Mouse (Mus musculus) hindbrain, postnatal 0 days (tissue): Measurements from ENCODE around the gene P2rx5. TPM values are rescaled to one million over a fixed set of nuclear protein-coding genes. Genes with fewer than 3 reads are reported as not detected.

Experiments used
- ATAC-seq: fragments of 200-750 bp; cut with Nextera tagmentation; 2 replicates; pipeline ENCODE4 v1.8.0; 2017; ENCODE audit warnings: mild to moderate bottlenecking, moderate TSS enrichment, moderate library complexity
- DNase-seq: peaks from one replicate; pipeline ENCODE4 v3.0.0-alpha.2; 2015; ENCODE audit warnings: low spot score
- H3K27ac ChIP-seq: fragments of 300-500 bp; sonication (generic); 2 replicates; pipeline ENCODE4 v1.5.1; 2014; ENCODE audit warnings: mild to moderate bottlenecking
- H3K27me3 ChIP-seq: fragments of 300-500 bp; sonication (generic); 2 replicates; pipeline ENCODE4 v1.6.1; 2014; ENCODE audit warnings: low read length, mixed read lengths; ENCODE audit not compliant: insufficient read depth
- H3K36me3 ChIP-seq: fragments of 300-500 bp; sonication (generic); 2 replicates; pipeline ENCODE4 v1.6.1; 2014; ENCODE audit warnings: low read length, mixed read lengths; ENCODE audit not compliant: insufficient read depth
- H3K4me1 ChIP-seq: fragments of 300-500 bp; sonication (generic); 2 replicates; pipeline ENCODE4 v1.6.1; 2014; ENCODE audit warnings: antibody characterized with exemption, low read length, mixed read lengths; ENCODE audit not compliant: insufficient read depth
- H3K4me2 ChIP-seq: fragments of 300-500 bp; sonication (generic); 2 replicates; pipeline ENCODE4 v1.6.1; 2014; ENCODE audit warnings: low read depth, mild to moderate bottlenecking, low read length, moderate library complexity, mixed read lengths
- H3K4me3 ChIP-seq: fragments of 300-500 bp; sonication (generic); 2 replicates; pipeline ENCODE4 v1.5.1; 2014; ENCODE audit warnings: low read length
- H3K9ac ChIP-seq: fragments of 300-500 bp; sonication (generic); replicated peaks from 2 replicates; pipeline ENCODE4 v1.6.1; 2014; ENCODE audit warnings: mild to moderate bottlenecking, low read length, moderate library complexity, mixed read lengths
- H3K9me3 ChIP-seq: fragments of 300-500 bp; sonication (generic); 2 replicates; pipeline ENCODE4 v1.6.1; 2016; ENCODE audit warnings: low read length, mixed read lengths
- CTCF ChIP-seq: IDR thresholded peaks from 2 replicates; pipeline ENCODE4 v1.5.1; 2016; ENCODE audit warnings: antibody characterized with exemption, control low read depth, low read depth
- WGBS: fragments of 180-500 bp; shearing (Covaris S2); extraction: QIAGEN DNeasy Blood & Tissue Kit; methylation state at CpG from one replicate; pipeline ENCODE4 v1.1.7; 2014; 5-methylcytosine and 5-hydroxymethylcytosine counted together
- polyA plus RNA-seq: library from polyadenylated mRNA; unstranded; fragments of >200 nt; fragmentation: Nextera tagmentation; extraction: Ambion mirVana; gene quantifications from 2 replicates; pipeline ENCODE4 v1.2.1, GENCODE M21; 2015
- total RNA-seq: library from RNA; depleted of rRNA; stranded (reverse); fragments of >200 nt; gene quantifications from 2 replicates; pipeline ENCODE4 v1.2.3, GENCODE M21; 2014

The P2rx5 gene
- total and polyA plus RNA-seq, 2 experiments from 2014 or later, result 0.48 to 1.2 TPM

DNA sequence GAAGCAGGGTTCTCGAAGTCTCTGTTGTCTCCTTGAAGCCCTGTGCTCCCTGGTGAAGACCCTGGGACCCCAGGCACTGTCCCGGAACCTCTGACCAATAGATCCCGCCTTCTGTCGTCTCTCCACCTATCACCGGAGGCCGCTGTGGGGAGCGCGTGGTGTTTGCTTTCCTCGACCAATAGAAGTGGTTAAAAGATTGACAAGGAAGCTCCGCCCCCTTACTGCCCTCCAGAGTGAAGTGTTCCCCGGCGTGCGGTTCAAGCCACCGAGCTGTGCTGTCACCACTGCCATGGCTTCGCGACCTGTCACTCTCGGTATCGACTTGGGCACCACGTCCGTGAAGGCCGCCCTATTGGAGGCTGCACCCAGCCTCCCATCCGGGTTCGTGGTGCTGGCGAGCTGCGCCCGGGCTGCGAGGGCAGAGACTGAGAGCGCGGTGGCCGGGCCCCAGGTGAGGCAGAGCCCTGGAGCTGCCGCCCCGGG, 39.0 kb downstream of the P2rx5 start, which contains the start of gene Shpk:
TSS of gene Shpk (plus strand) at position 231 of the 483 bp plus-strand sequence.
- peaks cover 11% of the 10 kb centered on the region; the same call in 1 of the 2 replicates for H3K36me3 ChIP-seq
- peak; percentile 97 for DNase-seq
- H3K27ac ChIP-seq, result peak within 1 kb of the TSS; percentile 74
- no peaks in the 10 kb centered on the region for H3K9me3 ChIP-seq
- peak within 1 kb of the TSS; percentile 63 for H3K4me3 ChIP-seq
- peak within 1 kb of the TSS; percentile 82 for H3K9ac ChIP-seq
- WGBS, result under 1% methylated on average over 32 of the region's 32 CpGs
- ATAC-seq, result peak; percentile 99
- H3K4me2 ChIP-seq, result peak within 1 kb of the TSS; percentile 96
- no peaks in the 10 kb centered on the region for H3K27me3 ChIP-seq
- peaks cover 9% of the 10 kb centered on the region; the same call in 1 of the 2 replicates for H3K4me1 ChIP-seq
- TF ChIP-seq CTCF, result 0 out of 2 replicates have a peak, but pooled peaks have one; percentile 4

DNA sequence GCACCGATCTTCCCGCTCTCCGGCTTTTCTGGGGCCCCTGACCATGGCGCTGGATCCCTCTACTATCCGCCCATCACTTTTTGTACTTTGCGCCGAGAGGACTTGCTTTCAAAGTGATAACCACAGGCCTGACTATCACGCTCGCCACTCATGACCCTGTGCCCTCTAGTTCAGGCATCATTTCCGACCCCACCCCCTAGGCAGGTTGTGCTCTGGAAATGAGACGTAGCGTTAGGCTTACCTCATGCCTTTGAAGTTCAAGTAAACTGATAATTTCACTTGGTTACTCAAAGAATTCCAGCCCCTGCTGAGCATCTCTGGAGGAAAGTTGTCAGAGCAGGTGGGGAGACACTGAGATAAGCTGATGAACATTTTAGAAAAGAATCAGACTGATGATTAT, 39.7 kb downstream of the P2rx5 start:
- H3K27ac ChIP-seq, result peak overlapping the region; percentile 74
- 2% methylated on average over 12 of the region's 12 CpGs for WGBS
- ATAC-seq, result no peak

DNA sequence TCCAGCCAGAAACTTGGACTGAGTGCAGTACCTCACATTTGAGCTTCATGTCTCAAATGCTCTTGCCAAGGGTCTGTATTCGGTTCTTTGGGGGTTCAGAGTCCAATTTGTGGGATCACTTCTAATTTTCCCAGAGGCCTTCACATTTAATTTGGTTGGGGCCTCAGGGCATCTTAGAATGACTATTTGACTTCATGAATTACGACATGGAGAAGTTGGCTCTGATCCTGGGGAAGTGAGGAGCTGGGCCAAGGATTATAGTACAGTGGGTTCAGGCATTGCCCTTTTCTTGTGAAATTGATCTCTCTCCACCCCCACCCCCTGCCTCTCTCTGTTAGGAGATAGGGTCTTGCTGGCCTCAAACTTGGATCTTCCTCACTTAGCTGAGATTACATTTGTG, 40.8 kb downstream of the P2rx5 start:
- DNase-seq, result no peak
- Histone ChIP-seq H3K4me2 (no peak overlapping the region), H3K9ac (no peak overlapping the region), H3K36me3 (0 out of 2 replicates have a peak, but pooled peaks cover 2% of the 10 kb centered on the region), H3K4me1 (peaks cover 9% of the 10 kb centered on the region; the same call in 1 of the 2 replicates), H3K4me3 (no peak overlapping the region), H3K9me3 (no peaks in the 10 kb centered on the region), H3K27ac (no peak overlapping the region), H3K27me3 (no peaks in the 10 kb centered on the region)
- no peak for TF ChIP-seq CTCF
- ATAC-seq, result no peak
- 58% methylated on average over 2 of the region's 2 CpGs for WGBS

More for the DNA sequence above, 39.7 kb downstream of the P2rx5 start:
- Histone ChIP-seq H3K27me3 (no peaks in the 10 kb centered on the region), H3K9ac (peak overlapping the region; percentile 82), H3K4me2 (peak overlapping the region; percentile 96), H3K4me1 (peaks cover 9% of the 10 kb centered on the region; the same call in 1 of the 2 replicates), H3K4me3 (peak overlapping the region; percentile 63), H3K36me3 (peaks cover 11% of the 10 kb centered on the region; the same call in 1 of the 2 replicates), H3K9me3 (no peaks in the 10 kb centered on the region)
- TF ChIP-seq CTCF, result no peak
- DNase-seq, result no peak

DNA sequence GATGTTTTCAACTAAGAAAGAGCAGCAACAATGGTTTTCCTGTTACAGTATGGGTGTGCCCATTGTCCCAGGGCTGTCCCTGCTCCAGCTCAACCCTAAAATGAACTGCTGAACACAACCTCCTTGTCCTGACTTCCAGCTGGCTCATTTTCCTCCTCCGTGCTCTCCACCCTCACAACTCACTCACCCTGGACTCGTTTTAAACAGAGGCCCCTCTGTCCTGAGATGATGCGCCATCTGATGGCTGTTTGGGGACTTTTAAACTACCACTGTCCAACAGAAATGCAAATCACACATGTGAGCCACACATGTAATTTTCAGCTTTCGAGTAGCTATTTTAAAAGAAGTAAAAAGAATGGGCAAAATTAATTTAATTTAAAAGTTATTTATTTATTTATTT, 41.4 kb downstream of the P2rx5 start:
- no peaks in the 10 kb centered on the region for H3K9me3 ChIP-seq
- whole genome bisulfite sequencing, result 30% methylated on average over 4 of the region's 4 CpGs
- H3K4me3 ChIP-seq, result no peak overlapping the region
- H3K27me3 ChIP-seq, result no peaks in the 10 kb centered on the region
- peaks cover 9% of the 10 kb centered on the region; the same call in 1 of the 2 replicates for H3K4me1 ChIP-seq
- DNase-seq, result peak; percentile 32
- TF ChIP-seq CTCF, result peak; percentile 40
- 0 out of 2 replicates have a peak overlapping the region, but pooled peaks have one; percentile 26 for H3K27ac ChIP-seq
- no peaks in the 10 kb centered on the region for H3K36me3 ChIP-seq
- no peak for ATAC-seq
- H3K4me2 ChIP-seq, result no peak overlapping the region
- no peak overlapping the region for H3K9ac ChIP-seq

DNA sequence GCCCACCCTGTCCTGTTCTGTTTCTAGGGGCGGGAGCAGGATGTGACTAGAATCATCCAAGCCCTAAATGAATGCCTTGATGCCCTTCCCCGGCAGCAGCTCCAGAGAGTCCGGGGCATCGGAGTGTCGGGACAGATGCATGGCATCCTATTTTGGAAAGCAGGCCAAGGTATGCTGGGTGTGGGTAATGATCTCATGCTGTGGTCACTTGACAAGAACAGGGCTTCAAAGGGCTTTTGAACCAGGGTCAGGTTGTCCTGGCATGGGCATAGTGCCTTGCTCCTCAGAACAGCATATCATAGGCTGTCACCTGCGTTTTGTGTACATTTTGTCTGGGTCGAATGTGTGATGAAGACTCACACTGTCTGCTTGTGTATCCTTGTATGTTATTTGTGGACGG, 43.7 kb downstream of the P2rx5 start:
- Histone ChIP-seq H3K9me3 (no peaks in the 10 kb centered on the region), H3K27me3 (no peaks in the 10 kb centered on the region), H3K27ac (no peak overlapping the region), H3K36me3 (no peaks in the 10 kb centered on the region), H3K4me3 (no peak overlapping the region), H3K4me1 (peaks cover 5% of the 10 kb centered on the region; the same call in 1 of the 2 replicates), H3K4me2 (no peak overlapping the region), H3K9ac (no peak overlapping the region)
- WGBS, result 79% methylated on average over 8 of the region's 8 CpGs
- ATAC-seq, result no peak
- DNase-seq, result no peak
- no peak for TF ChIP-seq CTCF

DNA sequence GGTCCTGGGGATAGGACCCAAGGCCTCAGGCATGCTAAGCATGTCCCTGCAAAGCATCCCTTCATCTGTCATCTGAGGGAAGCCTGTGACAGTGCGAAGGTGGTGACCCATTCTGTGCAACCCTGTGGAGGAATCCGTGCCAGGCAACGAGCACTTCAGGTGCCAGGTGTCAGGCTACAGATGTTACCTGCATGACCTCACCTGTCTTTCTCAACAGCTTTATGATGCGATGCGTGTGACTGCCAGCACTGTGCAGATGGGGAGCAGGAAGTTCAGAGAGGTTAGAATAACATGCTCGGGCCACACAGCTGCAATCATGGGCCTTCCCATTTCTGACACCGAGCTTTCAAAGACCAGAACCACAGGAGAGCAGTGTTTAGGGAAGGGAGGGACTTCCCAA, 45.0 kb downstream of the P2rx5 start:
- ATAC-seq, result no peak
- no peaks in the 10 kb centered on the region for H3K4me1 ChIP-seq
- WGBS, result 80% methylated on average over 7 of the region's 7 CpGs
- H3K4me3 ChIP-seq, result no peak overlapping the region
- DNase-seq, result no peak
- no peaks in the 10 kb centered on the region for H3K9me3 ChIP-seq
- TF ChIP-seq CTCF, result no peak
- H3K36me3 ChIP-seq, result no peaks in the 10 kb centered on the region
- H3K27me3 ChIP-seq, result no peaks in the 10 kb centered on the region
- no peak overlapping the region for H3K4me2 ChIP-seq
- no peak overlapping the region for H3K27ac ChIP-seq
- no peak overlapping the region for H3K9ac ChIP-seq

DNA sequence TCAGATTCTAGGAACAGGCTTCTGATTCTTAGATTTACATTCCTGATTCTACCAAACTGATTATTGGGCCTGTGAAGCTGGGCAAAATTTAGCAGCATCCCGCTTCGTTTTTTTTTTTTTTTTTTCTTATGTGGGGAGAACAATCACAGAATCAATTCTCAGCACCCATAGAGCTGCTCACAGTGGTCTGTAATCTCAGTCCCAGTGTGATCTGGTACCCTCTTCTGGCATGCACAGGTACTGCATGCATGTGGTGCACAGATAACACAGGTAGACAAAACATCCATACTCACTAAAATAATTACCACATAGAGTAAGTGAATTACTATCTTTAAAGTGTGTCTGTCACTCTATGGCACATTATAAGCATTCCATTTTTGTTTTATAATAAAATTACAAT, 47.4 kb downstream of the P2rx5 start:
- Histone ChIP-seq H3K9ac (no peak overlapping the region), H3K27me3 (no peaks in the 10 kb centered on the region), H3K9me3 (no peaks in the 10 kb centered on the region), H3K27ac (no peak overlapping the region), H3K4me1 (no peaks in the 10 kb centered on the region), H3K4me3 (no peak overlapping the region), H3K4me2 (no peak overlapping the region), H3K36me3 (no peaks in the 10 kb centered on the region)
- no peak for ATAC-seq
- 93% methylated on average over 2 of the region's 2 CpGs for WGBS
- no peak for DNase-seq
- TF ChIP-seq CTCF, result peak; percentile 46; the same call in 1 of the 2 replicates
